Comparison of ENCODE assay signal across 7 mouse cellular contexts in genomic region chr19:20344511-20345316, GRCm38 (mm10). TPM values are rescaled to one million over a fixed set of nuclear protein-coding genes. Genes with fewer than 3 reads are reported as not detected.
A peak's percentile ranks its signal among the peaks of the same experiment; 100 is the strongest.
DNase-seq lines count a peak whose midpoint lies in the region; ATAC-seq and TF ChIP-seq lines count a peak whose summit lies in the region.

No protein-coding gene starts in this region.

- TF ChIP-seq EP300 in CH12.LX (IDR thresholded peaks at IDR 0.05; ENCODE audit: low read length), result no peak
- TF ChIP-seq EP300 in lung, postnatal 0 days (IDR thresholded peaks at IDR 0.05), result no peak

- H3K4me3 ChIP-seq in CH12.LX (replicated peaks in 1 of 3; ENCODE audit: low read depth in 2 of 3, low read length in 2 of 3, poor library complexity in 1 of 3), result no peak overlapping the region
- no peak overlapping the region for H3K4me3 ChIP-seq in lung, postnatal 0 days (ENCODE audit: low read depth, low read length)

- H3K27ac ChIP-seq in CH12.LX (ENCODE audit: insufficient read depth, low read depth), result no peak overlapping the region
- H3K27ac ChIP-seq in lung, postnatal 0 days (ENCODE audit: low read length), result no peak overlapping the region

- TF ChIP-seq RAD21 in CH12.LX (IDR thresholded peaks at IDR 0.05; ENCODE audit: low read depth, low read length), result peak; percentile 82

- no peaks in the 10 kb centered on the region for H3K36me3 ChIP-seq in CH12.LX (replicated peaks in 1 of 2; ENCODE audit: control insufficient read depth in 1 of 2, insufficient read depth in 1 of 2, low read length in 1 of 2)
- H3K36me3 ChIP-seq in lung, postnatal 0 days (ENCODE audit: insufficient read depth, low read length), result no peaks in the 10 kb centered on the region

- 33% methylated on average over 11 of the region's 11 CpGs for WGBS in lung, postnatal 0 days

- H3K27me3 ChIP-seq in CH12.LX (replicated peaks), result no peaks in the 10 kb centered on the region
- H3K27me3 ChIP-seq in lung, postnatal 0 days (replicated peaks; ENCODE audit: insufficient read depth, low read length), result no peaks in the 10 kb centered on the region

- no peaks in the 10 kb centered on the region for H3K79me2 ChIP-seq in CH12.LX (replicated peaks; ENCODE audit: control insufficient read depth, extremely low read depth, insufficient read depth, poor library complexity, severe bottlenecking)

- TF ChIP-seq POLR2A in CH12.LX (IDR thresholded peaks at IDR 0.05; ENCODE audit: low read depth, low read length), result no peak

- H3K9ac ChIP-seq in CH12.LX (ENCODE audit: insufficient read depth, low read depth), result no peak overlapping the region
- no peak overlapping the region for H3K9ac ChIP-seq in lung, postnatal 0 days (replicated peaks; ENCODE audit: low read depth)

- H3K9me3 ChIP-seq in CH12.LX (replicated peaks; ENCODE audit: low read length), result no peaks in the 10 kb centered on the region
- H3K9me3 ChIP-seq in lung, postnatal 0 days (ENCODE audit: low read length), result no peaks in the 10 kb centered on the region

- DNase-seq in A20 (ENCODE audit: low read depth, low spot score) (peak; percentile 31), CH12.LX (ENCODE audit: extremely low read depth) (peak; percentile 68)
- DNase-seq in cerebellum, adult 9-11 months, result peak; percentile 19
- peak; percentile 27 to 32 for DNase-seq in frontal cortex, postnatal 14 days (ENCODE audit: low spot score in 2 of 2)
- DNase-seq in kidney, postnatal 4 days, result peak; percentile 38 to 46
- peak; percentile 81 for DNase-seq in lung, postnatal 0 days (ENCODE audit: low spot score)
- DNase-seq in retina, postnatal 7 days (ENCODE audit: low read depth, low spot score), result peak; percentile 76

- dilution Hi-C loops in CH12.LX (cut with MboI; ENCODE audit: extremely low pct_ligation_motif_present, extremely low pct_unique_long_range_greater_than_20kb, low sequenced_read_pairs), result no loop called here

- in situ Hi-C loops in CH12.LX (cut with MboI; ENCODE audit: low pct_ligation_motif_present, low pct_unique_long_range_greater_than_20kb, low sequenced_read_pairs), result no loop called here

- peak; percentile 58 for ATAC-seq in lung, postnatal 0 days

- no peak overlapping the region for H3K4me2 ChIP-seq in CH12.LX (ENCODE audit: insufficient read depth, low read depth, poor library complexity, severe bottlenecking)
- H3K4me2 ChIP-seq in lung, postnatal 0 days (replicated peaks; ENCODE audit: low read depth, low read length), result no peak overlapping the region

- TF ChIP-seq CTCF in CH12.LX (conservative IDR thresholded peaks at IDR 0.05 in 1 of 2, IDR thresholded peaks at IDR 0.05 in 1 of 2; ENCODE audit: low read depth in 2 of 2, low read length in 2 of 2), result peak in 1 of 2 experiments; percentile 80; a peak in 3 of 4 replicates
- peak; percentile 78 for TF ChIP-seq CTCF in lung, postnatal 0 days (IDR thresholded peaks at IDR 0.05)

- H3K4me1 ChIP-seq in CH12.LX (ENCODE audit: control insufficient read depth in 1 of 2, insufficient read depth in 2 of 2), result no peaks in the 10 kb centered on the region
- H3K4me1 ChIP-seq in lung, postnatal 0 days (ENCODE audit: insufficient read depth, low read depth, low read length), result no peaks in the 10 kb centered on the region

TF ChIP-seq in CH12.LX, 34 proteins besides CTCF, POLR2A, EP300 and RAD21:
- TF ChIP-seq USF1 (IDR thresholded peaks at IDR 0.05; ENCODE audit: low read depth, low read length) (peak; percentile 36), SMC3 (IDR thresholded peaks at IDR 0.05; ENCODE audit: low read depth, low read length) (peak; percentile 53), USF2 (conservative IDR thresholded peaks at IDR 0.05; ENCODE audit: low read depth, low read length) (peak; percentile 58), MAZ (IDR thresholded peaks at IDR 0.05; ENCODE audit: low read depth, low read length) (no peak)
TF ChIP-seq in CH12.LX: peak in this region for 3.

RNA-seq across cellular contexts. Expression of gene Anxa1, which starts 46.0 kb away (rescaled TPM):
- total RNA-seq in CH12.LX (2012; rRNA removed) (3.9 and 4.4 TPM in 2 replicates), CH12.LX (2014; rRNA removed) (24.7 and 24.9 TPM in 2 replicates)
- polyA plus RNA-seq in CH12.LX (2012; ENCODE audit: insufficient read length, low read depth), result 13.2 and 13.4 TPM in 2 replicates
- 505 and 526 TPM in 2 replicates for polyA plus RNA-seq in lung, postnatal 0 days (2015; fragmentation: Nextera tagmentation; extraction: Ambion mirVana)

Comparison
In these comparisons a context has a peak if more than half of its experiments do, and no peak if none do; other contexts are left out.
1. DNase-seq: peak in every context shown above with its lines; median percentile 81 in lung, postnatal 0 days; 76 in retina, postnatal 7 days; 68 in CH12.LX; 42 in kidney, postnatal 4 days; 31 in A20; 30 in frontal cortex, postnatal 14 days; 19 in cerebellum, adult 9-11 months.
2. RNA of gene Anxa1, which starts 46.0 kb away (polyA plus RNA-seq): 505 to 526 TPM in lung, postnatal 0 days; 13.2 to 13.4 TPM in CH12.LX; every median in the first group is over 10 times any median in the second.